Mouse (Mus musculus) ES-Bruce4 (cell line): ENCODE results near the gene Cdk5. TPM values are rescaled to one million over a fixed set of nuclear protein-coding genes. Genes with fewer than 3 reads are reported as not detected.

Experiments used
- H3K27ac ChIP-seq: 2 replicates; pipeline ENCODE4 v1.5.1; 2012; ENCODE audit warnings: low read length, inconsistent platforms; ENCODE audit not compliant: insufficient read depth
- H3K27me3 ChIP-seq: 2 replicates; pipeline ENCODE4 v1.6.1; 2012; ENCODE audit warnings: mild to moderate bottlenecking, low read length, inconsistent platforms; ENCODE audit not compliant: control insufficient read depth, poor library complexity, insufficient read depth, severe bottlenecking
- H3K36me3 ChIP-seq: 2 replicates; pipeline ENCODE4 v1.6.1; 2012; ENCODE audit warnings: inconsistent platforms, mild to moderate bottlenecking, low read length, moderate library complexity; ENCODE audit not compliant: control insufficient read depth, poor library complexity, insufficient read depth, severe bottlenecking
- H3K4me1 ChIP-seq: one replicate; pipeline ENCODE4 v1.8.1; 2011; ENCODE audit warnings: low read length; ENCODE audit not compliant: control insufficient read depth, insufficient read depth
- H3K4me3 ChIP-seq: 2 replicates; pipeline ENCODE4 v1.5.1; 2011; ENCODE audit warnings: low read depth, mild to moderate bottlenecking, low read length
- H3K9ac ChIP-seq: 2 replicates; pipeline ENCODE4 v1.6.1; 2012; ENCODE audit warnings: low read depth, mild to moderate bottlenecking, inconsistent platforms; ENCODE audit not compliant: poor library complexity, severe bottlenecking
- H3K9me3 ChIP-seq: replicated peaks from 2 replicates; pipeline ENCODE4 v1.6.1; 2012; ENCODE audit warnings: mild to moderate bottlenecking, low read length, inconsistent platforms; ENCODE audit not compliant: control insufficient read depth, poor library complexity, insufficient read depth, severe bottlenecking
- CTCF ChIP-seq: IDR thresholded peaks from one replicate; pipeline ENCODE4 v1.8.1; 2011; ENCODE audit warnings: low read depth, low read length
- EP300 ChIP-seq: IDR thresholded peaks from 2 replicates; pipeline ENCODE4 v1.6.1; 2011; ENCODE audit warnings: low read depth, low read length; ENCODE audit not compliant: insufficient read depth
- POLR2A ChIP-seq: IDR thresholded peaks from one replicate; pipeline ENCODE4 v1.8.1; 2011; ENCODE audit warnings: low read length; ENCODE audit not compliant: insufficient read depth
- polyA plus RNA-seq: library from polyadenylated mRNA; stranded (reverse); fragments of >200 nt; gene quantifications from 2 replicates; pipeline ENCODE4 v1.2.4, GENCODE M21; 2011; ENCODE audit warnings: low read depth; ENCODE audit not compliant: missing spikeins, insufficient read depth, insufficient read length

Gene Cdk5
- polyA plus RNA-seq: 30.9 and 34.0 TPM in 2 replicates

GRCm38 (mm10) chr5:24423129-24424003, at the start of gene Cdk5, which contains the start of gene Slc4a2:
Cdk5 (minus strand) TSS chr5:24423530.
Slc4a2 (plus strand) TSS chr5:24423837.
- Histone ChIP-seq H3K27me3 (no peaks in the 10 kb centered on the region), H3K4me1 (peaks cover 10% of the 10 kb centered on the region), H3K4me3 (peak within 1 kb of the TSS; percentile 98), H3K9me3 (no peaks in the 10 kb centered on the region), H3K36me3 (no peaks in the 10 kb centered on the region), H3K27ac (peak within 1 kb of the TSS; percentile 24; the same call in 1 of the 2 replicates), H3K9ac (peak within 1 kb of the TSS; percentile 81)
- TF ChIP-seq POLR2A: peak; percentile 39
- TF ChIP-seq CTCF: no peak
- TF ChIP-seq EP300: no peak

- Histone ChIP-seq H3K4me3 (no peak overlapping the region), H3K27ac (no peak overlapping the region), H3K9me3 (no peaks in the 10 kb centered on the region), H3K36me3 (no peaks in the 10 kb centered on the region), H3K9ac (no peak overlapping the region), H3K27me3 (no peaks in the 10 kb centered on the region), H3K4me1 (peaks cover under 1% of the 10 kb centered on the region)
- TF ChIP-seq POLR2A (no peak), CTCF (peak; percentile 98), EP300 (no peak)
Observed at GRCm38 (mm10) chr5:24470600-24470999, 47.3 kb upstream of the Cdk5 start.

GRCm38 (mm10) chr5:24466762-24467161, 43.4 kb upstream of the Cdk5 start:
- H3K4me1 ChIP-seq: no peaks in the 10 kb centered on the region
- no peaks in the 10 kb centered on the region for H3K9me3 ChIP-seq
- TF ChIP-seq POLR2A (no peak), CTCF (no peak), EP300 (no peak)
- H3K9ac ChIP-seq: no peak overlapping the region
- H3K27ac ChIP-seq: no peak overlapping the region
- H3K36me3 ChIP-seq: no peaks in the 10 kb centered on the region
- no peaks in the 10 kb centered on the region for H3K27me3 ChIP-seq
- H3K4me3 ChIP-seq: no peak overlapping the region

- Histone ChIP-seq H3K27me3 (no peaks in the 10 kb centered on the region), H3K9ac (no peak overlapping the region), H3K9me3 (no peaks in the 10 kb centered on the region), H3K36me3 (no peaks in the 10 kb centered on the region), H3K27ac (no peak overlapping the region), H3K4me3 (no peak overlapping the region), H3K4me1 (peaks cover 6% of the 10 kb centered on the region)
- TF ChIP-seq CTCF (no peak), EP300 (no peak)
Observed at GRCm38 (mm10) chr5:24455613-24456012, 32.3 kb upstream of the Cdk5 start.

- H3K4me3 ChIP-seq: no peak overlapping the region
- H3K9ac ChIP-seq: no peak overlapping the region
- no peaks in the 10 kb centered on the region for H3K9me3 ChIP-seq
- no peaks in the 10 kb centered on the region for H3K36me3 ChIP-seq
- TF ChIP-seq POLR2A: no peak
- TF ChIP-seq EP300: no peak
- TF ChIP-seq CTCF: no peak
- no peaks in the 10 kb centered on the region for H3K27me3 ChIP-seq
- H3K27ac ChIP-seq: no peak overlapping the region
- H3K4me1 ChIP-seq: peaks cover 6% of the 10 kb centered on the region
Observed at GRCm38 (mm10) chr5:24455076-24455475, 31.7 kb upstream of the Cdk5 start.

- Histone ChIP-seq H3K4me1 (peaks cover 6% of the 10 kb centered on the region), H3K4me3 (no peak overlapping the region), H3K9ac (no peak overlapping the region), H3K9me3 (no peaks in the 10 kb centered on the region), H3K27ac (no peak overlapping the region), H3K27me3 (no peaks in the 10 kb centered on the region), H3K36me3 (no peaks in the 10 kb centered on the region)
- TF ChIP-seq POLR2A: no peak
- TF ChIP-seq CTCF: no peak
- no peak for TF ChIP-seq EP300
Observed at GRCm38 (mm10) chr5:24453985-24454303, 30.6 kb upstream of the Cdk5 start.
